Mouse (Mus musculus): Measurements from ENCODE around the gene Slc24a3.

DNA sequence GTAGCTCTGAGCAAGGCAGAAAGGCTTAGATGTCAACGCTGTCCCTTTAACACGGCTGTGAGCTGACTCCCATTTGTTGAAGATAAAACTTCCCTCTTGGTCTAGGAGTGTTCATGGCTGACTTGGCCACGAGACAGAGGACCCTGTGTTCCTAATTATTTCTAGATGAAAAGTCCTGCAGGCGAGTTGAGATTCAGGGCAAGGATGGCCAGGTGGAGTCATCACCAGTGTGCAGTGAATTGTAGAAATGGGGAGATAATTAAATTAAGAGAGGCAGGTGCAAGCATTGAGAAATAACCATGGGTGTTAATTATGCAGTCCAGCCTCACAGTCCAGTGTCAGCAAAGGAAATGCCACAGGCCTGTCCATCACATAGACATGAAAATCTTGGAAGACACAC is 158.3 kb downstream of the Slc24a3 start:
- TF ChIP-seq POLR2A (IDR thresholded peaks at IDR 0.05; ENCODE audit: control insufficient read depth in 1 of 2, insufficient read depth in 1 of 2, low read depth in 1 of 2, low read length in 2 of 2, poor library complexity in 1 of 2): no peak
- TF ChIP-seq CHD2 (IDR thresholded peaks at IDR 0.05; ENCODE audit: low read length): no peak
- no peak for TF ChIP-seq GATA1 (IDR thresholded peaks at IDR 0.05; ENCODE audit: low read depth, low read length)
- TF ChIP-seq EP300 (IDR thresholded peaks at IDR 0.05; ENCODE audit: low read depth in 1 of 2, low read length in 2 of 2): no peak
- TF ChIP-seq USF1 (IDR thresholded peaks at IDR 0.05; ENCODE audit: low read depth, low read length): no peak
- TF ChIP-seq CTCF (IDR thresholded peaks at IDR 0.05 in 2 of 3, conservative IDR thresholded peaks at IDR 0.05 in 1 of 3; ENCODE audit: control insufficient read depth in 1 of 3, insufficient read depth in 1 of 3, low read depth in 2 of 3, low read length in 3 of 3, poor library complexity in 1 of 3, severe bottlenecking in 1 of 3): no peak
- no peak for TF ChIP-seq GABPA (IDR thresholded peaks at IDR 0.05; ENCODE audit: low read depth, low read length)
- TF ChIP-seq MYC (IDR thresholded peaks at IDR 0.05; ENCODE audit: low read depth, low read length): no peak
